Mouse (Mus musculus) urinary bladder, postnatal 10 days (tissue): ENCODE data around the gene Arhgef28.

Source experiments
- DNase-seq: peaks from one replicate; pipeline ENCODE4 v3.0.0; 2022; ENCODE audit warnings: low spot score

Arhgef28 gene

GRCm38 (mm10) chr13:98183157-98183878 lies 22.9 kb downstream of the Arhgef28 start:
- DNase-seq: no peak

GRCm38 (mm10) chr13:98182330-98182729 lies 23.9 kb downstream of the Arhgef28 start:
- DNase-seq: no peak

GRCm38 (mm10) chr13:98180636-98181035 lies 25.6 kb downstream of the Arhgef28 start:
- DNase-seq: no peak

- DNase-seq: no peak
These were observed 30.8 kb downstream of the Arhgef28 start for GRCm38 (mm10) chr13:98175323-98176007.

GRCm38 (mm10) chr13:98173008-98173407 lies 33.2 kb downstream of the Arhgef28 start:
- DNase-seq: no peak

- no peak for DNase-seq
These were observed 33.9 kb downstream of the Arhgef28 start for GRCm38 (mm10) chr13:98172365-98172764.

- DNase-seq: no peak
These were observed 34.5 kb downstream of the Arhgef28 start for GRCm38 (mm10) chr13:98171706-98172105.

GRCm38 (mm10) chr13:98171257-98171656 lies 35.0 kb downstream of the Arhgef28 start:
- DNase-seq: no peak

- DNase-seq: no peak
These were observed 41.4 kb downstream of the Arhgef28 start for GRCm38 (mm10) chr13:98164878-98165277.

- no peak for DNase-seq
These were observed 44.7 kb downstream of the Arhgef28 start for GRCm38 (mm10) chr13:98161496-98161895.

GRCm38 (mm10) chr13:98156656-98157055 lies 49.6 kb downstream of the Arhgef28 start:
- DNase-seq: no peak

GRCm38 (mm10) chr13:98152759-98153158 lies 53.5 kb downstream of the Arhgef28 start:
- no peak for DNase-seq

GRCm38 (mm10) chr13:98147532-98147931 lies 58.7 kb downstream of the Arhgef28 start:
- no peak for DNase-seq

- DNase-seq: no peak
These were observed 59.6 kb downstream of the Arhgef28 start for GRCm38 (mm10) chr13:98146573-98147160.

- no peak for DNase-seq
These were observed 60.9 kb downstream of the Arhgef28 start for GRCm38 (mm10) chr13:98145310-98145709.

GRCm38 (mm10) chr13:98143000-98143399 lies 63.2 kb downstream of the Arhgef28 start:
- no peak for DNase-seq

- DNase-seq: no peak
These were observed 65.6 kb downstream of the Arhgef28 start for GRCm38 (mm10) chr13:98140626-98141025.

- DNase-seq: no peak
These were observed 67.5 kb downstream of the Arhgef28 start for GRCm38 (mm10) chr13:98138786-98139185.

- no peak for DNase-seq
These were observed 70.2 kb downstream of the Arhgef28 start for GRCm38 (mm10) chr13:98135890-98136555.

GRCm38 (mm10) chr13:98132951-98133350 lies 73.3 kb downstream of the Arhgef28 start:
- DNase-seq: no peak

- no peak for DNase-seq
These were observed 74.0 kb downstream of the Arhgef28 start for GRCm38 (mm10) chr13:98132264-98132663.

- no peak for DNase-seq
These were observed 80.6 kb downstream of the Arhgef28 start for GRCm38 (mm10) chr13:98125666-98126065.
